Mouse (Mus musculus): ENCODE results near the gene Slc16a7. TPM values are rescaled to one million over a fixed set of nuclear protein-coding genes. Genes with fewer than 3 reads are reported as not detected.

Gene Slc16a7
- polyA plus RNA-seq, 1 experiment from 2014 or later, result 6.1 TPM

DNA sequence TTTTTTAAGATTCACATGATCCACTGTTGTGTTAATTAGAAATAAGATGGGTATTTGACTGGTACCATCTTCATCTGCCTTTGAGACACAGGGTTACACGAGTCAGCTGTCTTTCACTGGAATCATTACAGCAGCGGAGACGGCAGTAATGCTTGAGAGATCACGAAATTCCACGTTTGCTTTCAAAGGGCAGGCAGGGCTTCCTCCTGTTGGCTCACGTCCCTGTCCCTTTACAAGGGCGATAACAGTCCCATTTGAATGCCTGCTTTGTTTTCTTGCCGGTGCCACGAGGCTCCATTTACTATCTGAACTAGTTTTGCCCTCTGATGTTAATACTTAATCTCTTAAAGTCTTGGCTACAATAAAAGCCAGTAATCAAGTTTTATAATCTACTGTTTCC, 123.4 kb downstream of the Slc16a7 start:
- Histone ChIP-seq H3K4me3 (ENCODE audit: low read length) (no peak overlapping the region), H3K36me3 (ENCODE audit: control insufficient read depth, insufficient read depth, low read length) (no peaks in the 10 kb centered on the region), H3K9ac (ENCODE audit: low read depth, low read length) (no peak overlapping the region), H3K27ac (ENCODE audit: low read depth, low read length) (no peak overlapping the region), H3K4me2 (replicated peaks; ENCODE audit: low read depth, low read length) (no peak overlapping the region), H3K4me1 (ENCODE audit: control insufficient read depth, insufficient read depth, low read length) (no peaks in the 10 kb centered on the region), H3K9me3 (ENCODE audit: control insufficient read depth, low read length) (no peaks in the 10 kb centered on the region), H3K27me3 (ENCODE audit: control insufficient read depth, insufficient read depth, low read length) (no peaks in the 10 kb centered on the region)
- no peak for ATAC-seq (ENCODE audit: low FRiP score, low TSS enrichment)
- 39% methylated on average over 9 of the region's 9 CpGs for WGBS

DNA sequence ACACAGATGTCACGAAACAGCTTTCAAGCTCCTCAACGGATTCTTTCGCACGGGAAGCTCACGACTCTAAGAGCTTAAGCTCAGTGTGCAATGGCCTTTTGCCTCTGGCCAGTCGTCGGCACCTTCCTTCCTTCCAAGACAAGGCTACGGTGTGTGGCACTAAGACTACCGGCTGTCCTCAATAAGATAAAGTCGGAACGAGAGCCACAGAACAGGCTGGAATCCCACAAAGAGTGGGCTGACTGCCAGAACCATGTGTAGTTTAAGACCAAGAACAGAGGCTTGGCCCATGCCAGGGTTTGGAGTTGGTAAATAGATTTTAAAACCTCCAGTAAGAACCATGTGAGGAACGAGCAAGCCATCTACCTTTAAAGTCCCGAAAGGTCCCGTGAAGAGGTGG, 123.8 kb downstream of the Slc16a7 start:
- ATAC-seq (ENCODE audit: low FRiP score, low TSS enrichment), result no peak
- no peaks in the 10 kb centered on the region for H3K9me3 ChIP-seq (ENCODE audit: control insufficient read depth, low read length)
- H3K4me3 ChIP-seq (ENCODE audit: low read length), result no peak overlapping the region
- no peaks in the 10 kb centered on the region for H3K4me1 ChIP-seq (ENCODE audit: control insufficient read depth, insufficient read depth, low read length)
- no peak overlapping the region for H3K27ac ChIP-seq (ENCODE audit: low read depth, low read length)
- WGBS, result 88% methylated on average over 14 of the region's 14 CpGs
- H3K4me2 ChIP-seq (replicated peaks; ENCODE audit: low read depth, low read length), result no peak overlapping the region
- no peaks in the 10 kb centered on the region for H3K36me3 ChIP-seq (ENCODE audit: control insufficient read depth, insufficient read depth, low read length)
- no peaks in the 10 kb centered on the region for H3K27me3 ChIP-seq (ENCODE audit: control insufficient read depth, insufficient read depth, low read length)
- H3K9ac ChIP-seq (ENCODE audit: low read depth, low read length), result no peak overlapping the region

DNA sequence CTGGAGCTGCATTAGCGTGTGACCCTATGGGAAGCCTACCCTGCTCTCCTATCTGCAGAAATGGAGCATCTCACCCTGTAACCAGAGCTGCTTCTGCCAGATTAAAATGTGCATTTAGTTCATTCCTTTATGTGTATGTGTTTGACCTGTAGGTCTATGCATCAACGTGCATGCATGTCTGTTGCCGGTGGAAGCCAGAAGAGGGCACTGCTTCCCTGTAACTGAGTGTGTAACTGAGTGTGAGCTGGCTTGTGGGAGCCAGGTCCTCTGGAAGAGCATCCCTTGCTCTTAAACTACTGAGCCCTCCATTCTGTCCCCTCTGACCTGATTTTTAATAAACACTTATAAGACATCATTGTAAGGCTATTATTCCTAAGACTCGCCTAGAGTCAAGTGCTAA, 124.3 kb downstream of the Slc16a7 start:
- H3K27me3 ChIP-seq (ENCODE audit: control insufficient read depth, insufficient read depth, low read length), result no peaks in the 10 kb centered on the region
- H3K4me1 ChIP-seq (ENCODE audit: control insufficient read depth, insufficient read depth, low read length), result no peaks in the 10 kb centered on the region
- no peak overlapping the region for H3K4me2 ChIP-seq (replicated peaks; ENCODE audit: low read depth, low read length)
- ATAC-seq (ENCODE audit: low FRiP score, low TSS enrichment), result peak; percentile 83; the same call in 1 of the 2 replicates
- H3K36me3 ChIP-seq (ENCODE audit: control insufficient read depth, insufficient read depth, low read length), result no peaks in the 10 kb centered on the region
- no peak overlapping the region for H3K9ac ChIP-seq (ENCODE audit: low read depth, low read length)
- H3K9me3 ChIP-seq (ENCODE audit: control insufficient read depth, low read length), result no peaks in the 10 kb centered on the region
- no peak overlapping the region for H3K27ac ChIP-seq (ENCODE audit: low read depth, low read length)
- 62% methylated on average over 4 of the region's 4 CpGs for WGBS
- H3K4me3 ChIP-seq (ENCODE audit: low read length), result no peak overlapping the region

DNA sequence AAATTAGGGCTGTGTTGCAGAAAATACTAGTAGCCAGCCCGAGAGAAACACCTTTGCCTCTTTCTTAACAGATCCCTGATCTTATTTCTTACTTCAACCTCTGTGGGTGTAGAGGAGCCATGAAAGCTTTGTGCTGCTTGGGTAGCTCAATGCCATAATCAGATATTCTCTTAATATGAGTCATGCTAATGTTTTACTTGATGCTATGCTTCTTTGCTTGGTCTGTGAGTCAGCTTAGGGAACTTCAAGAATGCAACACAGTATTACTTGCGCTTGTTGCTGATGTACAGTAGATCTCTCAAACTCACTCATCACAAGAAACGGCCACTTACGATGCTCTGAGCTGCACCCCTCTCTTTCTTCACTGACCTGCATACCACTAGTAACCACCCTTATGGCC, 133.4 kb downstream of the Slc16a7 start:
- 90% methylated on average over 4 of the region's 4 CpGs for WGBS
- H3K4me1 ChIP-seq (ENCODE audit: control insufficient read depth, insufficient read depth, low read length), result no peaks in the 10 kb centered on the region
- no peak for ATAC-seq (ENCODE audit: low FRiP score, low TSS enrichment)

DNA sequence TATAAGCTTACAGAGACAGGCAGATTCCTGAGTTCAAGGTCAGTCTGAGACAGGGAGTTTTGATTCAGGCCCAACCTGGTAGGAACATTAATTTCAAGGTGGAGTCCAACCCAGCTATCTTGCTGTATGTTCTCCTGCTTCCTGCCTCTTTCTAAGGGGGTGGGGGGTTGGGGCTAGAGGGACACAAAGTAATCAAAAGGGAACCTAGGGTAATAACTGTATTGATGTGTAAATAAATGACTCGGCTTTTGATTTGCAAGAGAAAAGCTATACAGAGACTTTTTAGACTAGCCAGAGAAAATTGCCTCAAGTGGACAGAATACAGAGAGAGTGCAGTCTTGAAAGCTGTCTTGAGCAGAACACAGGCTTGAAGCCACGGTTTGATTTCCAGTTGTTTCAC, 174.7 kb downstream of the Slc16a7 start:
- WGBS, result 64% methylated on average over 2 of the region's 2 CpGs
- Histone ChIP-seq H3K4me2 (replicated peaks; ENCODE audit: low read depth, low read length) (no peak overlapping the region), H3K27ac (ENCODE audit: low read depth, low read length) (no peak overlapping the region), H3K4me1 (ENCODE audit: control insufficient read depth, insufficient read depth, low read length) (no peaks in the 10 kb centered on the region), H3K9ac (ENCODE audit: low read depth, low read length) (no peak overlapping the region), H3K4me3 (ENCODE audit: low read length) (no peak overlapping the region), H3K27me3 (ENCODE audit: control insufficient read depth, insufficient read depth, low read length) (no peaks in the 10 kb centered on the region), H3K36me3 (ENCODE audit: control insufficient read depth, insufficient read depth, low read length) (no peaks in the 10 kb centered on the region), H3K9me3 (ENCODE audit: control insufficient read depth, low read length) (no peaks in the 10 kb centered on the region)
- no peak for ATAC-seq (ENCODE audit: low FRiP score, low TSS enrichment)

More for the DNA sequence above, 133.4 kb downstream of the Slc16a7 start:
- Histone ChIP-seq H3K27ac (ENCODE audit: low read depth, low read length) (no peak overlapping the region), H3K4me2 (replicated peaks; ENCODE audit: low read depth, low read length) (no peak overlapping the region), H3K36me3 (ENCODE audit: control insufficient read depth, insufficient read depth, low read length) (no peaks in the 10 kb centered on the region), H3K9me3 (ENCODE audit: control insufficient read depth, low read length) (no peaks in the 10 kb centered on the region), H3K4me3 (ENCODE audit: low read length) (no peak overlapping the region), H3K9ac (ENCODE audit: low read depth, low read length) (no peak overlapping the region), H3K27me3 (ENCODE audit: control insufficient read depth, insufficient read depth, low read length) (no peaks in the 10 kb centered on the region)

DNA sequence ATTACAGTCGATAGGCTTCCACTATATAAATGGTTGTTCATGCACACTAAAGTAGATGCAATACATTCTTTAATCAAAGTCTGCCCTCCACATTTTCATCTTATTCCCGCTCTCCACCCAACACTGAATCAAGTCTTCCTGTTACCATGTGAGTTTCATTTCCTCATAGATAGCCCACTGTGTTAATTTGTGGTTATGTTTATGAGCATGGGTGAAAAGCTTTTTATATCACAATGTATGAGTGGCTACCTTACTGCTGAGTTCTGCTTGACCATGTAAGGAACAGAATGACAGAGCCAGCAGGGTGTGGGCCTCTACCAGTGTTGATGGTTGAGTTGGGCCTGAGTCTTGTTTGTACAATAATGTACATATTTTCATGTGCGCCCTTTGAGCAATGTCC, 175.5 kb downstream of the Slc16a7 start:
- H3K27me3 ChIP-seq (ENCODE audit: control insufficient read depth, insufficient read depth, low read length), result no peaks in the 10 kb centered on the region
- no peak overlapping the region for H3K4me2 ChIP-seq (replicated peaks; ENCODE audit: low read depth, low read length)
- H3K4me1 ChIP-seq (ENCODE audit: control insufficient read depth, insufficient read depth, low read length), result no peaks in the 10 kb centered on the region
- H3K4me3 ChIP-seq (ENCODE audit: low read length), result no peak overlapping the region
- H3K27ac ChIP-seq (ENCODE audit: low read depth, low read length), result no peak overlapping the region
- no peak for ATAC-seq (ENCODE audit: low FRiP score, low TSS enrichment)
- no peaks in the 10 kb centered on the region for H3K9me3 ChIP-seq (ENCODE audit: control insufficient read depth, low read length)
- H3K36me3 ChIP-seq (ENCODE audit: control insufficient read depth, insufficient read depth, low read length), result no peaks in the 10 kb centered on the region
- 95% methylated on average over 3 of the region's 3 CpGs for WGBS
- no peak overlapping the region for H3K9ac ChIP-seq (ENCODE audit: low read depth, low read length)

DNA sequence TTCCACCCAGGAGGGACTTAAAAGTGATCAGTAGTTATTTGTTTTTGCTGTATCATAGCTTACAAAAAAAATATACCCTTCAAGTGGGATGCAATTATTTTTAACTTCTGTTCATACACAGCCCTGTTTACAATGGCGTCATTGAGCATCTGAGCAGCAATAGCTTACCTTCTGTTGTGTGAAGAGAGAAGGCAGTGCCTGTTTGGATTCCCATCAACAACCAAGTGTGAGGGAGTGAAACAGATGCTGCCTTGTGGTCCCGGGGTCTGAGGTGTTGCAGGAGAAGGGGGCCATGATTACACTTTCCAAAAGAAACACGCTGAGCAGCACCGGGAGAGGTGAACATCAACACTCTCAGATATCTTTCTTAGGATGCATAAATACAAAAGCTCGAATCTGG, 201.7 kb downstream of the Slc16a7 start:
- no peak overlapping the region for H3K4me2 ChIP-seq (replicated peaks; ENCODE audit: low read depth, low read length)
- H3K9me3 ChIP-seq (ENCODE audit: control insufficient read depth, low read length), result no peaks in the 10 kb centered on the region
- H3K9ac ChIP-seq (ENCODE audit: low read depth, low read length), result no peak overlapping the region
- no peaks in the 10 kb centered on the region for H3K36me3 ChIP-seq (ENCODE audit: control insufficient read depth, insufficient read depth, low read length)
- H3K27me3 ChIP-seq (ENCODE audit: control insufficient read depth, insufficient read depth, low read length), result no peaks in the 10 kb centered on the region
- H3K4me3 ChIP-seq (ENCODE audit: low read length), result no peak overlapping the region
- no peak for ATAC-seq (ENCODE audit: low FRiP score, low TSS enrichment)
- H3K27ac ChIP-seq (ENCODE audit: low read depth, low read length), result no peak overlapping the region
- 24% methylated on average over 5 of the region's 5 CpGs for WGBS
- H3K4me1 ChIP-seq (ENCODE audit: control insufficient read depth, insufficient read depth, low read length), result no peaks in the 10 kb centered on the region

DNA sequence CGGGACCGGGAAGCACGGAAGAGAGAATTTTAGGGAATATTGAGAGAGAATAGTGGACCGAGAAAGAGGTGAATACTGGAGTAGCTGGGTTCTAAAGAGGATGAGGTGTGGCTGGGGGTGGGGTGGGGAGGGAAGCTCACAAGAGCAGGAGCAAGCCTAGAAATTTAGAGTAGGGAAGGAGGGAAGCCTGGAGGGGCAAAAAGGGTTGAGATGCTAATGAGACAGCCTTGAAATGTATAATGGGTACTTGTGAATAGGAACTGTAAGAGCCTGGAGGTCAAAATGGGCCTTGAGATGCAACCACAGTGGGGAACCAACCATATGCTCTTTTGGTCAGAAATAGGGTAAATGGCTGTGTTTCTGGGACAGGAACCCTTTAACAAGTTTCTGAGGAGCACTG, 203.9 kb downstream of the Slc16a7 start:
- WGBS, result 94% methylated on average over 4 of the region's 4 CpGs
- H3K4me1 ChIP-seq (ENCODE audit: control insufficient read depth, insufficient read depth, low read length), result no peaks in the 10 kb centered on the region

DNA sequence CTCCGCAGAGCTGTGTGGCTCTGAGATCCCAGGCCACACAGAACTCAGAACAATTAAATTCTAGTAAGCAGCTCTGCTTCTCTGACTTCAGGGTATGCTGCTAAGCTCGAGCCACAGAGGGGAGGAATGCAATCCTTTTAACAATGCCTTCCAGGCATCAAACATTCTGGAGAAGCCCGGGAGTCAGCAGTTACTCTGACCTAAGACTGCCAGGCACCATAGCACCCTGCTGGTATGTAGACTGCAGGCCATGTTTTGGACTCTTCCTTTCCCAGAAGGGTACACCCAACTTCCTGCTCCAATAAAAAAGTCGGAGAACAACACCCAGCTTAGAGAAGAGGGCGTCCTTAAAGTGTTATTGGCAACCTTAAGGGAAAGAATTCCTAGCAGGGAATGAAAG, 205.1 kb downstream of the Slc16a7 start:
- Histone ChIP-seq H3K27ac (ENCODE audit: low read depth, low read length) (no peak overlapping the region), H3K4me2 (replicated peaks; ENCODE audit: low read depth, low read length) (no peak overlapping the region), H3K9me3 (ENCODE audit: control insufficient read depth, low read length) (no peaks in the 10 kb centered on the region), H3K27me3 (ENCODE audit: control insufficient read depth, insufficient read depth, low read length) (no peaks in the 10 kb centered on the region), H3K36me3 (ENCODE audit: control insufficient read depth, insufficient read depth, low read length) (no peaks in the 10 kb centered on the region), H3K4me1 (ENCODE audit: control insufficient read depth, insufficient read depth, low read length) (no peaks in the 10 kb centered on the region), H3K9ac (ENCODE audit: low read depth, low read length) (no peak overlapping the region), H3K4me3 (ENCODE audit: low read length) (no peak overlapping the region)
- ATAC-seq (ENCODE audit: low FRiP score, low TSS enrichment), result no peak
- 50% methylated on average over 5 of the region's 5 CpGs for WGBS

More for the DNA sequence above, 203.9 kb downstream of the Slc16a7 start:
- Histone ChIP-seq H3K27ac (ENCODE audit: low read depth, low read length) (no peak overlapping the region), H3K9ac (ENCODE audit: low read depth, low read length) (no peak overlapping the region), H3K36me3 (ENCODE audit: control insufficient read depth, insufficient read depth, low read length) (no peaks in the 10 kb centered on the region), H3K27me3 (ENCODE audit: control insufficient read depth, insufficient read depth, low read length) (no peaks in the 10 kb centered on the region), H3K4me3 (ENCODE audit: low read length) (no peak overlapping the region), H3K9me3 (ENCODE audit: control insufficient read depth, low read length) (no peaks in the 10 kb centered on the region), H3K4me2 (replicated peaks; ENCODE audit: low read depth, low read length) (no peak overlapping the region)
- ATAC-seq (ENCODE audit: low FRiP score, low TSS enrichment), result no peak

DNA sequence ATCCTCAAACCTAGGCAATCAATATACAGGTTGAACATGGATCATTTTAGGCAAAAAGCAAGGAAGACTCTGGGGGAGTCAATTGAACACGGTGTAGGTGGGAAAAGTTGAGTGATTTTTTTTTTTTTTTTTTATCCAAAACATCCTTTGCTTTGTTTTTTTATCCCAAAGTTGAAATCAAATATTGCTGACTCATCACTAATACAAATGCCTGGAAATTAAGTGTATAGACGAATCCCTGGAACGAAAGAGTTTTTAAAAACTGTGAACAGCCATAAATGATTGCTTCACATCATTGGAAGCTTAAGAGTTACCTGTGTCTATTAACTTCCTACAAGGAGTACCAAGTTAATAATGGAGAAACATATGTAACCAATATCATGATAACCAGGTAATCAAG, 206.7 kb downstream of the Slc16a7 start:
- Histone ChIP-seq H3K4me1 (ENCODE audit: control insufficient read depth, insufficient read depth, low read length) (no peaks in the 10 kb centered on the region), H3K36me3 (ENCODE audit: control insufficient read depth, insufficient read depth, low read length) (no peaks in the 10 kb centered on the region), H3K27ac (ENCODE audit: low read depth, low read length) (no peak overlapping the region), H3K9me3 (ENCODE audit: control insufficient read depth, low read length) (no peaks in the 10 kb centered on the region), H3K27me3 (ENCODE audit: control insufficient read depth, insufficient read depth, low read length) (no peaks in the 10 kb centered on the region), H3K9ac (ENCODE audit: low read depth, low read length) (no peak overlapping the region), H3K4me3 (ENCODE audit: low read length) (no peak overlapping the region), H3K4me2 (replicated peaks; ENCODE audit: low read depth, low read length) (no peak overlapping the region)
- ATAC-seq (ENCODE audit: low FRiP score, low TSS enrichment), result no peak
- 91% methylated on average over 3 of the region's 3 CpGs for WGBS
